Mouse (Mus musculus) urinary bladder, postnatal 4 days (tissue): ENCODE data around the gene Abcf3.

Experiments
- DNase-seq, 2 experiments: peaks; one replicate each; pipeline ENCODE4 v3.0.0; 2021 to 2022; ENCODE audit warnings: low spot score in 2 of 2

Abcf3 gene

GRCm38 (mm10) chr16:20548096-20548948 lies at the start of gene Abcf3:
Gene Abcf3, plus strand, starts transcription at chr16:20548577.
- peak; percentile 97 for DNase-seq

DNA sequence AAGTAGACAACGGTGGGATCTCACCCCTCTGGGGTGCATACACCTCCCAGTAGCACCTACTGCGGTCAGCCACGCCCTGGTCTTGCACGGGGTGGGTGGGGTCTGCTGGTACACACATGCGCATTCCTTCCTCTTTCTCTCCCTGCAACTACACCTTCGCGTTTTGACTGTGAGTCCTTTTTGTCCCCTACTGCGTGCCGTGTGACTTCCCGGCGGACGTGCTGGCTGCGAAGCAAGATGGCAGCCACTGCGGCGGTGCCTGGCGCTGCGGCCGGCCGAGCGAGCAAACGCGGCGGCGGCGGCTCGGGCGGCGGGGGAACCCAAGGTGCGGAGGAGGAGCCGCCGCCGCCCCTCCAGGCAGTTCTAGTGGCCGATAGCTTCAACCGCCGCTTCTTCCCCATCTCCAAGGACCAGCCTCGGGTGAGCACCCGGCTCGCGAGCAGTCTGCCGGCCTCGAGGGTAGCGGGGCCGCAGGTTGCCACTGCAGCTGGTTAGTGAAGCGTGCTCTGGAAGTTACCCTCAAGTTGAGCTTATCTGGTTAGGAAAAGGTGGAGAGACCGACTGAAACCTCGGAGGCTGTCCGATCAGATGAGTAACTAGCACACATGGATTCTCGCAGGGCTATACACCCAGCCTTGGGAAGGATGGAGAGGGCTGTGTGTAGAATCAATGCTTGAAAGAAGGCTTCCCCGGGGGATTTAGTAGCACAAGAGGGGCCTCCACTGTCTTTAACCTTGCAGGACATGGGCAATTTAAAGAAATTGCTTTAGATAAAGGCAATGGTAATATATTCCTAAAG lies 49.5 kb upstream of the Abcf3 start, which contains the start of gene Eif2b5:
Gene Eif2b5, plus strand, starts transcription at position 141 of the 799 bp plus-strand sequence.
- DNase-seq, result peak; percentile 87 to 90

DNA sequence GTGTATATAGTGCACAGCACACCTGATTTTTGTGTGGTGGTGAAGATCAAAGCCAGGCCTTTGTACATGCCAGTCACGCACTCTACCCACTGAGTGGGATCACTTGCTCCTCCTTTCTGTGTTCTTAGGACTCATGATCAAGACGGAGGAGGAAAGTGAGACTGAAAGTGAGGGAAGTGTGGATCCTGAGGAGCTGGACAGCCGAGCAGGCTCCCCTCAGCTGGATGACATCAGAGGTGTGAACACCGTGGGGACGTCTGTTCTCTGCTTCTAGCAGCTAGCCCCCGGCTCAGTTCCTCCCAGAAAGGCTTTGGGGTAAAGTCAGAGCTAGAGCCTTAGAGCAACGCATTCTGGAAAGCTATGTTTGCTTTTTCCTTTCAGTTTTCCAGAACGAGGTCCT lies 42.4 kb upstream of the Abcf3 start:
- no peak for DNase-seq

DNA sequence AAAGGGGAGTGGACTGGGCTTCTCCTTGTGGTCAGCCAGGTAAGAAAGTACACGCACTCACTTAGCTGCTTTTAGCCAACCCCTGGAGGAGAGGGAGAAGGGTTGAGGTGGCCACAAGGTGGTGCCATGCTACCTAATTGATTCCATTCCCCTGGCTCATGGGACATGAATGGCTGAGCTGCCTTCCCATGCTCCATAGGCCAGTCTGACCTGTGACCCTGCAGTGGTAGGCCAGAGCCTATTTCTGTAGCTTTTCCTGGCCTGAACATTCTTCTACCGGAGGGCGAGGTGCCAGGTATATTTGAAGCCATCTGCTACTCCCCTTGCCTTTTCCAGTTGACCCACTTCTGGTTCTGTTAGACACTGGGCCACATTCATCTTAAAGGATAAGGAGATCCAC lies 39.0 kb upstream of the Abcf3 start:
- DNase-seq, result no peak

GRCm38 (mm10) chr16:20511277-20511847 lies 37.0 kb upstream of the Abcf3 start:
- no peak for DNase-seq

DNA sequence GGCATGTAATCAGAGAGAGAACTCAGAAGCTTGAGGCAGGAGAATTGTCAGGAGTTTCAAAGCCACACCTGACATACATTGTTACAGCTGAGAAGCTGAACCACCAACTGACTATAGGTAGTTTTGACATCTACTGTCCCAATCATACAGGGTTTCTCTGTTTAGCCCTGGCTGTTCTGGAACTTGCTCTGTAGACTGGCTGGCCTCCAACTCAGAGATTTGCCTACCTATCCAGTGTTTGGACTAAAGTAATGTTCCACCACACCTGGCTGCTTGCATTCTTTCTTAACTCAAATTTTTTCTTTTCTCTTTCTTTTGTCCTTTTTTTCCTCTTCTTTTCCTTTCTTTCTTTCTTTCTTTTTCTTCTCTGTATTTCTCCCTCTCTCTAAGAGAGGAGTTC lies 32.3 kb upstream of the Abcf3 start:
- no peak for DNase-seq

DNA sequence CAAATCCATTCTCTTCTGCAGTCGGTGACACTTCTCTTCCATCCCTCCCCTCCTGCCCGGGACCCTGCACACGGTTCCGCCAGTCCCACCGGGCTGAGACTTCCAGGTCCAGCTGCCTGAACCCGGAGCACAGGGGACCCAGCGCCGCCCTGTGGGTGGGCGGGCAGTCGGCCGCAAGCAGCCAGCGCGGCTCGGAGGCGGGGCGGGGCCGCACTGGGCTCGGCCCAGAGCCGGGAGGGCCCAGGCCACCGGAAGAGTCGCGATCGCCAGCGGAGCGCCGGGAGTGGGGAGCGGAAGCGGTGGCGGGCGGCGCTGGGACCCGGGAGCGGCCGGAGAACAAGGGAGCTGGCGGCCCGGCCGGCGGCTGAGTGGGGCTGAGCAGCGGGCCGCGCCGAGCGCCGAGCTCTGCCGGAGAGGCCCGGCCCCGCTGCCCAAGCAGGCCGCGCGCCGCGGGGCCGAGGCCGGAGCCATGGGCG lies 31.6 kb upstream of the Abcf3 start, which contains the start of gene Dvl3:
Gene Dvl3, plus strand, starts transcription at position 257 of the 476 bp plus-strand sequence.
- peak; percentile 91 to 92 for DNase-seq

DNA sequence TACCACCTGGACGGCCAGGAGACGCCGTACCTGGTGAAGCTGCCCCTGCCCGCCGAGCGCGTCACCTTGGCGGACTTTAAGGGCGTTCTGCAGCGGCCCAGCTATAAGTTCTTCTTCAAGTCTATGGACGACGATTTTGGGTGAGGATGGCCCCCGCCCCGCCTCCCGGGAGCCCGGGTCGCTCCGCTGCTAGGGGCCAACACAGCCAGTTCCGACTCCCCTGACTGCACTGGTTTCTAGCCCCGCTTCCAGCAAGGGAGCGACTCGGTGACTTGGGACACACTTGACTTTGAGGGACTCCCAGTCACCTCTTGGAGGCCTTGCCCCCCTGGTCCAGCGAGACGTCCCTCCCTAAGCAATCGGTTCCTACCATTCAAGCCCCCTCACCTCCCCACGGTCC lies 31.2 kb upstream of the Abcf3 start:
- DNase-seq, result peak in 1 of 2 experiments; percentile 48

DNA sequence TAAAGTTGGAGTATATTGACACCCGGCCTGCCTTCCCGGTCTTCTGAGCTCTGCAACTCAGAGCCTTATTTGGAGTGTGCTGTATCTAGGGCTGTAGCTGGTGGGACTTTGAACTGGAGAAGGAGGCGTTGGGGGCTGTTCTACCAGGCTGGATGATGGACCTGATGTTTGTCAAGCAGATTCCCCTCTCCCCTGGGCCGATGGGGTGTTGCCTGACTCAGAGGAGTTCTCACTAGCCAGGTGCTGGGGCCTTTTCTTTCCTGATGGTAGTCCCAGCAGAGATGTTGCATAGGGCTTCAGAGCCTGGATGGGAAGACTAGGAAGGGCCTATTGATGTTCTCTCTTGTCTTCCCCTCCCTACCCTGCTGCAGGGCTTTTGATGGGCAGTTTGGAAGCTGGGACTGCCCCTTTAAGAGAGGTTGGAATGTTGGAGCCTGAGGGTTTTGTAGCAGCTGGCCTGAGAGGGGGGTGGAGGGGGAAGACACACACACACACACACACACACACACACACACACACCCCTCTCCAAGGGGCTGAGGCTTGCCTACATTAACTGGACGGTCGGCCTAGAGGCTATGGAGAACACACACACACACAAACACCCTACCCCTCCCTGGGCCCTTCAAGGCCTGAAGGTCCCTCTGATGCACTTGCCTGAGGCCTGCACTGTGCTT lies 30.5 kb upstream of the Abcf3 start:
- no peak for DNase-seq

GRCm38 (mm10) chr16:20523886-20524285 lies 24.5 kb upstream of the Abcf3 start:
- DNase-seq, result no peak

DNA sequence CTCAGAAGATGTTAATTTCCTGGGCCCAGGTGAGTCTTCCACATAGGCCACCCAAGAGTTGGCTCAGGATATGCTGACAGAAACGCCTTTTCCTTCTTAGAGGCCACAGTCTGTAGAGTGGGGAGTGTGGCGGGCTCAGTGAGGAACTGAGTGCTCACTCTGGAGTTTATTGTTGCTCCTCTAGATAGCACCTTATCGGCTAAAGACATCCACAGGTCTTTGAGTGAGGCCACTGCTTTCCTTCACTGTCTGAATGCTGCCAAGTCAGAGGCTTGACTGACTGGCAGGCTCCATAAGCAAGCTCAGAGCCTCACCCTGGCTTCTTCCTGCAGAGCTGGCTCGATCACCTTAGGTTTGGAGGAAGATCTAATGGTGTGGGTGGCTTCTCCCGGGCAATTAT lies 19.6 kb upstream of the Abcf3 start:
- DNase-seq, result no peak

- no peak for DNase-seq
These were observed 19.0 kb upstream of the Abcf3 start for GRCm38 (mm10) chr16:20529375-20529774.

- DNase-seq, result no peak
These were observed 17.4 kb upstream of the Abcf3 start for GRCm38 (mm10) chr16:20530941-20531340.

GRCm38 (mm10) chr16:20534617-20535295 lies 13.6 kb upstream of the Abcf3 start:
- DNase-seq, result no peak

DNA sequence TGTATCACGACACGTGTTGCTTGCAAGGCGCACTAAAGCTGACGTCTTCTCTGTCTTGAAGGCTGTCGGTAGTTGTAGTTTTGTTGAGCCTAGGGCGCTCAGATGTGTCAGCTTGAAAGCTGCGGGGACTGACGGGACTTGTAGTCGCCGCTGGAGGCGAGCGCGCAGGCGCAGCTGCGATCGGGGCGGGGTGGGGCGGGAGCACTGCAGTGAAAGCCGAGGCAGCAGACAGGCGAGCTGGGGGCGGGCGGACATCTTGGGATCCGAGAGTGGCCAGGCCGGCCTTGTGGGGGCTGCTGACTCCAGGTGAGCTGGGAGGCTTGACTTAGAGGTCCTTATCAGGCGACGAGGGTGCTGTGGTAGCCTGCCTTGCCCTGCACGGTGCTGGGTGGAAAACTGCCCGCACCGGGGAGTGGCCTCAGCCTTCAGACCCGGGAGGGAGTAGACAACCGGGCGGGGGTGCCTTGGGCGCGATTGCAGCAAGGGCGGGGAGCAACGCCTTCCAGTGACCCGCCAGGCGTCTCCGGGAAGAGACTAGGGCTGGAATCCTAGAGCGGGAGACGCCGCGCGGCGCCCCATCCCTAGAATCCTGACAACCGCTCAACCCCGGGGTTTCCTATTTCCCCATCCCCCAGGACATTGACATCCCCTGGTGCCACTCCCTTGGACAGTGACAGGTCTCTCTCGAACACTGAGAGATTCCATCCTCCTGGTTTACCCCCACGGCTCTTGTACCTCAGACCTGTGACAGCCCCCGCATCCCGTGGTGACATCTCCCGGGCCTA lies 12.9 kb upstream of the Abcf3 start, which contains the start of gene Ap2m1:
Gene Ap2m1, plus strand, starts transcription at position 183 of the 785 bp plus-strand sequence.
- peak; percentile 90 to 91 for DNase-seq

- no peak for DNase-seq
These were observed 12.2 kb upstream of the Abcf3 start for GRCm38 (mm10) chr16:20536081-20536665.

DNA sequence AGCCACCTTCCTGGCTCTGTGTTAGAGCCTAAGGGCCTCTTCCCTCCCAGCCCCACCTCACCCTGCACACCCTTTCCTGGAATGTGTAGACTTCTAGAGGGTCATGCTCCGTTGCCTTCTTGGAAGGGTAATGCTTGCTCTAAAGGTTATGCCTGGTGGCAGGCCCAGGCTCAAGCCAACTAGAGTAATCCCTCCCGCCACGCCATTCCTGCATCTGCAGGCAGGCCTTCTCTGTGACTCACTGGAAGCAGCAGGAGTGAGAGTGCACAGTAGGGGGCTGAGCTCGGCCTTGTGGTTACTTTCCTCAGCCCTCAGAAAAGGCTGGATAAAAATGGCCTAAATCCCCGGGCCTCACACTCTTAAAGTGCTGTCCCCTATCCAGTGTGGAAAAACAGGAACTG lies 11.3 kb upstream of the Abcf3 start:
- no peak for DNase-seq

DNA sequence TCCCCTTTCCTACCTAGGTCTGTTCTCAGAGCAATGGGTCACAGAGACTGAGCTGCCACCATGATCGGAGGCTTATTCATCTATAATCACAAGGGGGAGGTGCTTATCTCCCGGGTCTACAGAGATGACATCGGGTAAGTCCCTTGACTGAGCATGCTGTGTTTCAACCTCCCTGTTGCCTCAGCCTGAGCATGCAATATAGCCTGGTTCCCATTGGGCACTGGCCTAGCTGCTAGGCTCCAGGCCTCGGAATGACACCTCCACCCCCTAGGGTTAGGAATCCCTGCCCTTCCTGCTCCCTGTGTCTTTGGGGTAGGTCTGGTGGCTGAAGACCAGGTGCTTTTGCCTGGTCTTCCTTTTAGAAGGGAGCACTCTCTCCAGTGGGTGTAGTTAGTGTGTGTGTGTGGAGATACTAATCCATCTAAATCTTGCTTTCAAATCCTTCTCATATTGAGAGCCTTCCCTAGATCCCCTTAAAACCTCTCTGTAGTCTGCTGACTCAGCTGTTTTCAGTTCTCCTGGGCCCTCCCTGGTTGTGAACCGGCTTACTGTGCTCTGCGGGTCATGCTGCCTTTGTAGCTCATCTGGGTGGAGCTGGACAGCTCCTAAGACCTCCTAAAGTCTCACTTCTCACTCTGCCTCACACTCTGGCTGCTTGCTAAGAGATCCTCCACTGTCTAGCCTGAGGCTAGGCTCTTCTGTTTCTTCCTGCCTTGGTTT lies 10.6 kb upstream of the Abcf3 start:
- DNase-seq, result no peak

GRCm38 (mm10) chr16:20539649-20540048 lies 8.7 kb upstream of the Abcf3 start:
- DNase-seq, result no peak
